Mouse (Mus musculus): ENCODE data around the gene Wdr62.

Wdr62 gene

GRCm38 (mm10) chr7:30306083-30306779, 26.0 kb upstream of the Wdr62 start:
- in situ Hi-C loops (cut with MboI, MseI) = no loop called here

- in situ Hi-C loops (cut with MboI, MseI) = no loop called here
These were observed 20.7 kb upstream of the Wdr62 start for GRCm38 (mm10) chr7:30300914-30301313.

- in situ Hi-C loops (cut with MboI, MseI) = no loop called here
These were observed 17.0 kb upstream of the Wdr62 start for GRCm38 (mm10) chr7:30297266-30297665.

GRCm38 (mm10) chr7:30296816-30297215, 16.6 kb upstream of the Wdr62 start:
- in situ Hi-C loops (cut with MboI, MseI) = no loop called here

GRCm38 (mm10) chr7:30295103-30295502, 14.9 kb upstream of the Wdr62 start:
- in situ Hi-C loops (cut with MboI, MseI) = no loop called here

GRCm38 (mm10) chr7:30294296-30294695, 14.1 kb upstream of the Wdr62 start:
- in situ Hi-C loops (cut with MboI, MseI) = no loop called here

- in situ Hi-C loops (cut with MboI, MseI) = no loop called here
These were observed 13.6 kb upstream of the Wdr62 start for GRCm38 (mm10) chr7:30293795-30294194.

- in situ Hi-C loops (cut with MboI, MseI) = no loop called here
These were observed 11.3 kb upstream of the Wdr62 start, which contains the start of gene Clip3 for GRCm38 (mm10) chr7:30291215-30292131. Gene Clip3, plus strand, starts transcription at chr7:30291728.

GRCm38 (mm10) chr7:30289714-30290399, 9.6 kb upstream of the Wdr62 start:
- in situ Hi-C loops (cut with MboI, MseI) = no loop called here

- in situ Hi-C loops (cut with MboI, MseI) = no loop called here
These were observed 9.0 kb upstream of the Wdr62 start for GRCm38 (mm10) chr7:30289071-30289713.

- in situ Hi-C loops (cut with MboI, MseI) = no loop called here
These were observed 7.8 kb upstream of the Wdr62 start for GRCm38 (mm10) chr7:30288046-30288445.

GRCm38 (mm10) chr7:30286701-30287410, 6.6 kb upstream of the Wdr62 start:
- in situ Hi-C loops (cut with MboI, MseI) = no loop called here

GRCm38 (mm10) chr7:30282740-30283139, 2.5 kb upstream of the Wdr62 start:
- in situ Hi-C loops (cut with MboI, MseI) = no loop called here

GRCm38 (mm10) chr7:30281522-30281921, 1.3 kb upstream of the Wdr62 start:
- in situ Hi-C loops (cut with MboI, MseI) = no loop called here

GRCm38 (mm10) chr7:30280670-30281138, 485 bp upstream of the Wdr62 start:
- in situ Hi-C loops (cut with MboI, MseI) = no loop called here

GRCm38 (mm10) chr7:30279536-30279935, 683 bp downstream of the Wdr62 start:
- in situ Hi-C loops (cut with MboI, MseI) = no loop called here

GRCm38 (mm10) chr7:30278911-30279310, 1.3 kb downstream of the Wdr62 start:
- in situ Hi-C loops (cut with MboI, MseI) = no loop called here

GRCm38 (mm10) chr7:30274383-30274782, 5.8 kb downstream of the Wdr62 start:
- in situ Hi-C loops (cut with MboI, MseI) = no loop called here

- in situ Hi-C loops (cut with MboI, MseI) = no loop called here
These were observed 10.6 kb downstream of the Wdr62 start for GRCm38 (mm10) chr7:30269641-30270040.

- in situ Hi-C loops (cut with MboI, MseI) = no loop called here
These were observed 13.4 kb downstream of the Wdr62 start for GRCm38 (mm10) chr7:30266780-30267179.

- in situ Hi-C loops (cut with MboI, MseI) = no loop called here
These were observed 14.3 kb downstream of the Wdr62 start for GRCm38 (mm10) chr7:30265935-30266334.

All from T-helper 1 cell (primary cell).